Mouse (Mus musculus) CH12F3 (cell line): ENCODE results near the gene Cfhr2.
"Not testable (repeated sequence)": the region's sequence is repeated elsewhere in the genome, so short reads cannot be mapped to it uniquely, and the experiment has no call there.

Source experiments
- in situ Hi-C: fragments of 300-500 bp; cut with MboI; formaldehyde crosslinking; loops from 2 replicates; pipeline ENCODE4 v1.14.3; 2020; ENCODE audit warnings: low sequenced_read_pairs

Gene Cfhr2

DNA sequence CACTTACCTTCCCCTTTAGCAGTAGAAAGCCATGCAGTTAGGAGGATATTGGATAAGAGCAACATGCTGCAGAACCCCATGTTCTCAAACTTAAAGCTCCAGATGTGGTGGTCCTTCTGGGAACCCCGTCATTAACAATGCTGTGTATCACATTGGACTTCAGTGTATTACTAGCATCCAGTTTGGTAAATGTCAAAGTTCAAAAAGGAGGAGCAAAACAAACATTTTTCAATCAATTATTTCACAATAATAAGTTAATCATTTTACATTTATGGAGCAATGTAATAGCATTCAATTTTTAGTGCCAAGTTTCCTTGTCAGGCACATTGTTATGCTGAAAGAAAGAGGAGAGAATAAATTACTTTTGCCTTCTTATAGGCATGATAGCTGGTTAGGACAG lies at the start of gene Cfhr2:
Gene Cfhr2, minus strand, starts transcription at position 155 of the 400 bp plus-strand sequence.
- in situ Hi-C loops: no loop called here

GRCm38 (mm10) chr1:139863751-139864150 lies 5.2 kb upstream of the Cfhr2 start:
- in situ Hi-C loops: no loop called here

GRCm38 (mm10) chr1:139860176-139860575 lies 1.7 kb upstream of the Cfhr2 start:
- in situ Hi-C loops: no loop called here

DNA sequence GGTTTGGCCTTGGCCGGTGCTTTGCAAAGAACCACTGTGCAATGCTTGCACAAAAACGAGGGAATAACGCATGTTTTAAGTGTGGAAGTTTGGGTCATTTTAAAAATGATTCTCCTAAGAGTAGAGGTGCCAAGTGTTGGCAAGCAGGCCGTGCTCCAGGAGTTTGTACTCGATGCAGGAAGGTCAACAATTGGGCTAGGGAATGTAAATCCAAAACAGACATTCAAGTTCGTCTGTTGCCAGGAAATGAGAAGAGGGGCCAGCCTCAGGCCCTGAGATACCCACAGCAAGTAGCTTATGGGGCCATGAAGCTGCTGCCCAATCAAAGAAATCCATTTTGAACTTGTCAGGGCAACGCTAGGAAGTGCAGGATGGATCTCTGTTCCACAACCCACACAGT lies 18.8 kb downstream of the Cfhr2 start:
- in situ Hi-C loops: no loop called here

DNA sequence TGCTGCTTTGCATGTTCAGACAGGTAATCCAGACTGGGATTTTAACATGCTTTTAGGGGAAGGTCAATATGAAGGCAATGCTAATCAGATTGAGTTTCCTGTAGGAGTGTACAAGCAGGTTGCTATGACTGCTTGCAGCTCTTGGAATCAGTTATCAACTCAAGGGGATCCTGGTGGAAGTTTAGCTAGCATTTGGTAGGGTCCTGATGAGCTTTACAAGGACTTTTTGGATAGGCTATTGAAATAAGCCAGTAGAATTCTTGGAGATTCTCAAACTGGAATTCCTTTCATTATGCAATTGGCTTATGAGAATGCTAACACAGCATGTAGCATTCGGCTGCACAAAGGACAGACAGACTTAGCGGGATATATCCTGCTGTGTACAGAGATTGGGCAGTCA lies 19.2 kb downstream of the Cfhr2 start:
- in situ Hi-C loops: no loop called here

GRCm38 (mm10) chr1:139808594-139808993 lies 49.9 kb downstream of the Cfhr2 start:
- in situ Hi-C loops: no loop called here

DNA sequence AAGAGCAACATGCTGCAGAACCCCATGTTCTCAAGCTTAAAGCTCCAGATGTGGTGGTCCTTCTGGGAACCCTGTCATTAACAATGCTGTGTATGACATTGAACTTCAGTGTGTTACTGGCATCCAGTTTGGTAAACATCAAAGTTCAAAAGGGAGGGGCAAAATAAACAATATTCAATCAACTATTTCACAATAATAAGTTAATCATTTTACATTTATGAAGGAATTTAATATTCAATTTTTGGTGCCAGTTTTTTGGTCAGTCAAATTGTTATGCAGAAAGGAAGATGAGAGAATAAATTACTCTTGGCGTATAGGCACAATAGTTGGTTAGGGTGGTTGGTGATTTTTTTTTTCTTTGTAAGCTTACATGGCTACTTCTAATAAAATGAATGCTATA lies 77.4 kb downstream of the Cfhr2 start, which contains the start of gene Gm4788:
Gene Gm4788, minus strand, starts transcription at position 101 of the 400 bp plus-strand sequence.
- in situ Hi-C loops: no loop called here

GRCm38 (mm10) chr1:139769913-139770312 lies 88.6 kb downstream of the Cfhr2 start:
- in situ Hi-C loops: not testable (repeated sequence)
